Mouse (Mus musculus): Measurements from ENCODE around the gene Elk3. TPM values are rescaled to one million over a fixed set of nuclear protein-coding genes. Genes with fewer than 3 reads are reported as not detected.

Gene Elk3
- polyA plus RNA-seq, 1 experiment from 2014 or later: 14.2 TPM

DNA sequence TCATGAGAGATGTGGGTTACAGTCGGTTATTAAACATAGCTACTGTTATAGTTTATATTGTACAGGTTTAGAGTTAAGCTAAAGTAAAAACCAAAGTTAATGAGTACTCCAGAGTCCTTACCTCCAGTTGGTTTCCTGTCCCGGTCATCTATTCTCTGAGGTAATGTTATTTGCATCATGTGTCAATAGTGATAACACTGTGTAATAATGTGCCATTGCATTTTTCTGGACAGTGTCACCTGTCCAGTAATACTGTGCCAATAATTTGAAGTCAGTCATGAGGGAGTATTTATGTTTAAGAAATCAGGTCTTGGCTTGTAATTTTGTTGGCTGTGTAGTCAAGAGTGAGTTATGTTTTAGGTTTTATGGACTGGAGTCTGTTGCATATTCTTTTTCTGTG is 98.2 kb downstream of the Elk3 start:
- H3K27ac ChIP-seq (ENCODE audit: low read depth, low read length): no peak overlapping the region
- 71% methylated on average over 2 of the region's 2 CpGs for WGBS
- no peak for TF ChIP-seq CTCF (IDR thresholded peaks at IDR 0.05; ENCODE audit: low read depth)

DNA sequence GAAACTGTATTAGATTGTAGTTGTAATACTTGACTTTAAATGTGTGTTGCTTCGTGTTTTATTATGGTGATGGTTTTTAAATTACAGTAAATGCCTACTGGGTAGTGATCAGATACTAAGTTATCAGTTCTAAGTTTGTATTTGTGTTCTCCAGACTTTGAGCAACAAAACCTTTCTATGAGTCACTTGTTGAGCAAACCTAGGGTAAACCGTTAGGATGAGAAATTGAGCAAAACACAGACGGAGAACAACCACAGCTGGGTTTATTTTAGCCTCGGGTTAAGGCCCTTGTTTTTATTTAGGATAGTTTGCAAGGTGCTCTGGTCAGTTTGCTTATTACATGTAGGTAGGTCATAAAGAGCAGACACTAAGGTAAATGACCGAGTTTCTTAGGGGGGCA is 103.8 kb downstream of the Elk3 start:
- no peaks in the 10 kb centered on the region for H3K9me3 ChIP-seq (ENCODE audit: control insufficient read depth)
- ATAC-seq: no peak
- 75% methylated on average over 5 of the region's 5 CpGs for WGBS
- no peaks in the 10 kb centered on the region for H3K4me1 ChIP-seq (replicated peaks; ENCODE audit: control insufficient read depth, insufficient read depth, low read length)
- no peak for TF ChIP-seq CTCF (IDR thresholded peaks at IDR 0.05; ENCODE audit: low read depth)
- H3K4me3 ChIP-seq (ENCODE audit: low read depth, low read length): no peak overlapping the region
- no peak overlapping the region for H3K27ac ChIP-seq (ENCODE audit: low read depth, low read length)
- H3K9ac ChIP-seq (ENCODE audit: low read depth, low read length): no peak overlapping the region
- no peaks in the 10 kb centered on the region for H3K27me3 ChIP-seq (replicated peaks; ENCODE audit: control insufficient read depth, insufficient read depth, low read length)
- H3K36me3 ChIP-seq (ENCODE audit: control insufficient read depth, insufficient read depth): no peaks in the 10 kb centered on the region; the same call in 1 of the 2 replicates
- H3K4me2 ChIP-seq (replicated peaks; ENCODE audit: low read depth): no peak overlapping the region

More for the DNA sequence above, 98.2 kb downstream of the Elk3 start:
- no peaks in the 10 kb centered on the region for H3K9me3 ChIP-seq (ENCODE audit: control insufficient read depth)
- no peak overlapping the region for H3K4me2 ChIP-seq (replicated peaks; ENCODE audit: low read depth)
- ATAC-seq: no peak
- H3K36me3 ChIP-seq (ENCODE audit: control insufficient read depth, insufficient read depth): peaks cover 16% of the 10 kb centered on the region
- no peak overlapping the region for H3K4me3 ChIP-seq (ENCODE audit: low read depth, low read length)
- H3K27me3 ChIP-seq (replicated peaks; ENCODE audit: control insufficient read depth, insufficient read depth, low read length): no peaks in the 10 kb centered on the region
- no peak overlapping the region for H3K9ac ChIP-seq (ENCODE audit: low read depth, low read length)
- no peaks in the 10 kb centered on the region for H3K4me1 ChIP-seq (replicated peaks; ENCODE audit: control insufficient read depth, insufficient read depth, low read length)

DNA sequence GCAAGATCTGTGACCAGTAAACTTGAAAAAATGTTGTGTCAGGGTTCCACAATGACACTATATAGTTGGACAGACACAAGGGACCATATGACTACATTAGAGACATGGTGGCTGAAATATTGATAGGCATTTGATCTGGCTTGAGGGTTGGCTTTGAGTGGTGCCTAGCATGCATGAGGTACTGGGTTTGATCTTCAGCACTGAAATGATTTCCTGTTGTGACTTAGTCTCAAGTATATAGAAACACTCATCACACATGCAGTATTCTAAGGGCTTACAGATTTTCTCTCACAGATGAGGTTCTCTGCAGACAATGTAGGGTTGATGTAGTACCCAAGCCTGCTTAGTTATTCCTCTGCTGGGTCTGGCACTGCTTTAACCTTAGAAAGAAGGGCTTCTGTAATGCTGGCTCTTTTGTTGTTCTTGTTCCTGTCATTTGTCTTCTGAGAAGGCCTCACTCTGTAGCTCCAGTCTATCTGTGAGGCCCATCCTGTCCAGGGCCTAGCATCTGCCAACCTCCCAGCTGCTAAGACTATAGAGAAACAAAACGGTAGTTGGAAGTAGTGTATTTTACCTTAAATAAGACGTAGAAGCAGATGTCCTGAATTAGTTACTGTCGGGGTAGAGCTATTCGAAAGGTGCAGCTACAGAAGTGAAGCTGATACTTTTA is 105.5 kb downstream of the Elk3 start:
- H3K27me3 ChIP-seq (replicated peaks; ENCODE audit: control insufficient read depth, insufficient read depth, low read length): no peaks in the 10 kb centered on the region
- no peak overlapping the region for H3K4me3 ChIP-seq (ENCODE audit: low read depth, low read length)

GRCm38 (mm10) chr10:93201846-93202458 is 109.0 kb downstream of the Elk3 start:
- H3K36me3 ChIP-seq (ENCODE audit: control insufficient read depth, insufficient read depth): no peaks in the 10 kb centered on the region
- ATAC-seq: peak; percentile 53
- 0 out of 2 replicates have a peak, but pooled peaks cover 4% of the 10 kb centered on the region for H3K4me1 ChIP-seq (replicated peaks; ENCODE audit: control insufficient read depth, insufficient read depth, low read length)
- 75% methylated on average over 6 of the region's 6 CpGs for WGBS
- no peak overlapping the region for H3K9ac ChIP-seq (ENCODE audit: low read depth, low read length)
- no peaks in the 10 kb centered on the region for H3K27me3 ChIP-seq (replicated peaks; ENCODE audit: control insufficient read depth, insufficient read depth, low read length)
- H3K4me2 ChIP-seq (replicated peaks; ENCODE audit: low read depth): no peak overlapping the region
- TF ChIP-seq CTCF (IDR thresholded peaks at IDR 0.05; ENCODE audit: low read depth): no peak
- H3K27ac ChIP-seq (ENCODE audit: low read depth, low read length): no peak overlapping the region
- H3K4me3 ChIP-seq (ENCODE audit: low read depth, low read length): no peak overlapping the region
- H3K9me3 ChIP-seq (ENCODE audit: control insufficient read depth): no peaks in the 10 kb centered on the region

More for the DNA sequence above, 105.5 kb downstream of the Elk3 start:
- H3K9ac ChIP-seq (ENCODE audit: low read depth, low read length): no peak overlapping the region
- no peak overlapping the region for H3K4me2 ChIP-seq (replicated peaks; ENCODE audit: low read depth)
- no peaks in the 10 kb centered on the region; the same call in 1 of the 2 replicates for H3K36me3 ChIP-seq (ENCODE audit: control insufficient read depth, insufficient read depth)
- H3K27ac ChIP-seq (ENCODE audit: low read depth, low read length): no peak overlapping the region
- no peak for ATAC-seq
- 0 out of 2 replicates have a peak, but pooled peaks cover 4% of the 10 kb centered on the region for H3K4me1 ChIP-seq (replicated peaks; ENCODE audit: control insufficient read depth, insufficient read depth, low read length)
- H3K9me3 ChIP-seq (ENCODE audit: control insufficient read depth): no peaks in the 10 kb centered on the region
- WGBS: 89% methylated on average over 4 of the region's 4 CpGs
- TF ChIP-seq CTCF (IDR thresholded peaks at IDR 0.05; ENCODE audit: low read depth): no peak

- Histone ChIP-seq H3K27me3 (replicated peaks; ENCODE audit: control insufficient read depth, insufficient read depth, low read length) (no peaks in the 10 kb centered on the region), H3K9ac (ENCODE audit: low read depth, low read length) (no peak overlapping the region), H3K36me3 (ENCODE audit: control insufficient read depth, insufficient read depth) (no peaks in the 10 kb centered on the region), H3K27ac (ENCODE audit: low read depth, low read length) (no peak overlapping the region), H3K4me1 (replicated peaks; ENCODE audit: control insufficient read depth, insufficient read depth, low read length) (0 out of 2 replicates have a peak, but pooled peaks cover 4% of the 10 kb centered on the region), H3K4me2 (replicated peaks; ENCODE audit: low read depth) (no peak overlapping the region), H3K4me3 (ENCODE audit: low read depth, low read length) (no peak overlapping the region), H3K9me3 (ENCODE audit: control insufficient read depth) (no peaks in the 10 kb centered on the region)
- WGBS: 93% methylated on average over 3 of the region's 3 CpGs
- ATAC-seq: no peak
- no peak for TF ChIP-seq CTCF (IDR thresholded peaks at IDR 0.05; ENCODE audit: low read depth)
These were observed 112.0 kb downstream of the Elk3 start for GRCm38 (mm10) chr10:93198958-93199357.

Other genes starting within 250 kb of the Elk3 start
- 0.13 TPM in 1 of 2 replicates, not detected in the other for gene Cfap54, start 229.5 kb downstream of the Elk3 start, polyA plus RNA-seq (2015; fragmentation: Nextera tagmentation; extraction: Ambion mirVana)
- 8.2 and 8.9 TPM in 2 replicates for gene Cdk17, start 150.3 kb downstream of the Elk3 start, polyA plus RNA-seq (2015; fragmentation: Nextera tagmentation; extraction: Ambion mirVana)
- gene Lta4h, start 142.3 kb upstream of the Elk3 start, polyA plus RNA-seq (2015; fragmentation: Nextera tagmentation; extraction: Ambion mirVana): 246 and 259 TPM in 2 replicates
- gene Hal, start 177.6 kb upstream of the Elk3 start, polyA plus RNA-seq (2015; fragmentation: Nextera tagmentation; extraction: Ambion mirVana): 5.1 and 6.4 TPM in 2 replicates
- gene Amdhd1, start 228.9 kb upstream of the Elk3 start, polyA plus RNA-seq (2015; fragmentation: Nextera tagmentation; extraction: Ambion mirVana): 0.09 TPM in 1 of 2 replicates, not detected in the other
- gene Ccdc38, start 229.5 kb upstream of the Elk3 start, polyA plus RNA-seq (2015; fragmentation: Nextera tagmentation; extraction: Ambion mirVana): 0.10 and 0.14 TPM in 2 replicates